Mouse (Mus musculus): ENCODE measurements around the gene Mcm2. TPM values are rescaled to one million over a fixed set of nuclear protein-coding genes. Genes with fewer than 3 reads are reported as not detected.

The Mcm2 gene
- polyA plus RNA-seq, 1 experiment = 10.2 TPM

GRCm38 (mm10) chr6:88913440-88913839, 14.9 kb upstream of the Mcm2 start:
- DNase-seq = no peak
- H3K4me1 ChIP-seq (ENCODE audit: control insufficient read depth, insufficient read depth, low read length) = no peaks in the 10 kb centered on the region
- H3K27me3 ChIP-seq (replicated peaks; ENCODE audit: control insufficient read depth, insufficient read depth, low read length) = no peaks in the 10 kb centered on the region
- no peaks in the 10 kb centered on the region for H3K36me3 ChIP-seq (ENCODE audit: control insufficient read depth, insufficient read depth, low read length)
- no peak overlapping the region for H3K4me3 ChIP-seq (ENCODE audit: insufficient read depth, low read depth, low read length)
- TF ChIP-seq POLR2A (IDR thresholded peaks at IDR 0.05; ENCODE audit: low read depth, low read length) = no peak
- TF ChIP-seq CTCF (conservative IDR thresholded peaks at IDR 0.05; ENCODE audit: insufficient read depth, insufficient read length, low read depth, low read length) = no peak
- H3K27ac ChIP-seq (ENCODE audit: insufficient read depth, low read depth, low read length) = no peak overlapping the region

GRCm38 (mm10) chr6:88913022-88913421, 14.4 kb upstream of the Mcm2 start:
- WGBS = 60% methylated on average over 4 of the region's 4 CpGs
- peak; percentile 37 for DNase-seq
- Histone ChIP-seq H3K4me3 (ENCODE audit: insufficient read depth, low read depth, low read length) (no peak overlapping the region), H3K27me3 (replicated peaks; ENCODE audit: control insufficient read depth, insufficient read depth, low read length) (no peaks in the 10 kb centered on the region), H3K36me3 (ENCODE audit: control insufficient read depth, insufficient read depth, low read length) (no peaks in the 10 kb centered on the region), H3K27ac (ENCODE audit: insufficient read depth, low read depth, low read length) (no peak overlapping the region), H3K4me1 (ENCODE audit: control insufficient read depth, insufficient read depth, low read length) (no peaks in the 10 kb centered on the region)
- TF ChIP-seq POLR2A (IDR thresholded peaks at IDR 0.05; ENCODE audit: low read depth, low read length) (no peak), CTCF (conservative IDR thresholded peaks at IDR 0.05; ENCODE audit: insufficient read depth, insufficient read length, low read depth, low read length) (no peak)

- H3K27me3 ChIP-seq (replicated peaks; ENCODE audit: control insufficient read depth, insufficient read depth, low read length) = no peaks in the 10 kb centered on the region
- peaks cover 23% of the 10 kb centered on the region for H3K4me1 ChIP-seq (ENCODE audit: control insufficient read depth, insufficient read depth, low read length)
- no peak overlapping the region for H3K4me3 ChIP-seq (ENCODE audit: insufficient read depth, low read depth, low read length)
- 84% methylated on average over 6 of the region's 6 CpGs for WGBS
- H3K36me3 ChIP-seq (ENCODE audit: control insufficient read depth, insufficient read depth, low read length) = no peaks in the 10 kb centered on the region
- H3K27ac ChIP-seq (ENCODE audit: insufficient read depth, low read depth, low read length) = no peak overlapping the region
- TF ChIP-seq POLR2A (IDR thresholded peaks at IDR 0.05; ENCODE audit: low read depth, low read length) = no peak
- no peak for TF ChIP-seq CTCF (conservative IDR thresholded peaks at IDR 0.05; ENCODE audit: insufficient read depth, insufficient read length, low read depth, low read length)
- no peak for DNase-seq
Measured at GRCm38 (mm10) chr6:88909151-88909550, 10.6 kb upstream of the Mcm2 start.

- Histone ChIP-seq H3K36me3 (ENCODE audit: control insufficient read depth, insufficient read depth, low read length) (no peaks in the 10 kb centered on the region), H3K27me3 (replicated peaks; ENCODE audit: control insufficient read depth, insufficient read depth, low read length) (no peaks in the 10 kb centered on the region), H3K4me3 (ENCODE audit: insufficient read depth, low read depth, low read length) (no peak overlapping the region), H3K27ac (ENCODE audit: insufficient read depth, low read depth, low read length) (peak overlapping the region; percentile 13; the same call in 1 of the 2 replicates), H3K4me1 (ENCODE audit: control insufficient read depth, insufficient read depth, low read length) (peaks cover 35% of the 10 kb centered on the region)
- TF ChIP-seq POLR2A (IDR thresholded peaks at IDR 0.05; ENCODE audit: low read depth, low read length) (no peak), CTCF (conservative IDR thresholded peaks at IDR 0.05; ENCODE audit: insufficient read depth, insufficient read length, low read depth, low read length) (peak; percentile 97)
- 13% methylated on average over 16 of the region's 16 CpGs for WGBS
- peak; percentile 81 for DNase-seq
Measured at GRCm38 (mm10) chr6:88906369-88907108, 8.0 kb upstream of the Mcm2 start.

GRCm38 (mm10) chr6:88905042-88905441, 6.5 kb upstream of the Mcm2 start:
- peak overlapping the region; percentile 34 for H3K27ac ChIP-seq (ENCODE audit: insufficient read depth, low read depth, low read length)
- DNase-seq = peak; percentile 63
- H3K4me1 ChIP-seq (ENCODE audit: control insufficient read depth, insufficient read depth, low read length) = peaks cover 38% of the 10 kb centered on the region
- H3K4me3 ChIP-seq (ENCODE audit: insufficient read depth, low read depth, low read length) = no peak overlapping the region
- TF ChIP-seq CTCF (conservative IDR thresholded peaks at IDR 0.05; ENCODE audit: insufficient read depth, insufficient read length, low read depth, low read length) = no peak
- no peak for TF ChIP-seq POLR2A (IDR thresholded peaks at IDR 0.05; ENCODE audit: low read depth, low read length)
- H3K27me3 ChIP-seq (replicated peaks; ENCODE audit: control insufficient read depth, insufficient read depth, low read length) = no peaks in the 10 kb centered on the region
- H3K36me3 ChIP-seq (ENCODE audit: control insufficient read depth, insufficient read depth, low read length) = no peaks in the 10 kb centered on the region
- WGBS = 54% methylated on average over 7 of the region's 7 CpGs

GRCm38 (mm10) chr6:88904456-88904974, 5.9 kb upstream of the Mcm2 start:
- Histone ChIP-seq H3K4me1 (ENCODE audit: control insufficient read depth, insufficient read depth, low read length) (peaks cover 38% of the 10 kb centered on the region), H3K27ac (ENCODE audit: insufficient read depth, low read depth, low read length) (peak overlapping the region; percentile 34), H3K4me3 (ENCODE audit: insufficient read depth, low read depth, low read length) (no peak overlapping the region), H3K36me3 (ENCODE audit: control insufficient read depth, insufficient read depth, low read length) (no peaks in the 10 kb centered on the region), H3K27me3 (replicated peaks; ENCODE audit: control insufficient read depth, insufficient read depth, low read length) (no peaks in the 10 kb centered on the region)
- DNase-seq = peak; percentile 38
- WGBS = 64% methylated on average over 4 of the region's 4 CpGs
- TF ChIP-seq CTCF (conservative IDR thresholded peaks at IDR 0.05; ENCODE audit: insufficient read depth, insufficient read length, low read depth, low read length) (no peak), POLR2A (IDR thresholded peaks at IDR 0.05; ENCODE audit: low read depth, low read length) (no peak)

GRCm38 (mm10) chr6:88903708-88904107, 5.1 kb upstream of the Mcm2 start:
- Histone ChIP-seq H3K27ac (ENCODE audit: insufficient read depth, low read depth, low read length) (no peak overlapping the region), H3K36me3 (ENCODE audit: control insufficient read depth, insufficient read depth, low read length) (no peaks in the 10 kb centered on the region), H3K27me3 (replicated peaks; ENCODE audit: control insufficient read depth, insufficient read depth, low read length) (no peaks in the 10 kb centered on the region), H3K4me3 (ENCODE audit: insufficient read depth, low read depth, low read length) (peak overlapping the region; percentile 84), H3K4me1 (ENCODE audit: control insufficient read depth, insufficient read depth, low read length) (peaks cover 44% of the 10 kb centered on the region)
- TF ChIP-seq POLR2A (IDR thresholded peaks at IDR 0.05; ENCODE audit: low read depth, low read length) = no peak
- no peak for TF ChIP-seq CTCF (conservative IDR thresholded peaks at IDR 0.05; ENCODE audit: insufficient read depth, insufficient read length, low read depth, low read length)
- no peak for DNase-seq
- WGBS = 54% methylated on average over 5 of the region's 5 CpGs
